Mouse (Mus musculus) c-Kit-negative CD71-positive TER-119-positive erythroid progenitor cells, embryonic 14.5 days (primary cell): Measurements from ENCODE around the gene Slc26a3.
"Not testable (repeated sequence)": the region's sequence is repeated elsewhere in the genome, so short reads cannot be mapped to it uniquely, and the experiment has no call there.

Source experiments
- DNase-seq: peaks from one replicate; pipeline ENCODE4 v3.0.0-alpha.2; 2013; ENCODE audit warnings: low read depth, low spot score

Slc26a3 gene

DNA sequence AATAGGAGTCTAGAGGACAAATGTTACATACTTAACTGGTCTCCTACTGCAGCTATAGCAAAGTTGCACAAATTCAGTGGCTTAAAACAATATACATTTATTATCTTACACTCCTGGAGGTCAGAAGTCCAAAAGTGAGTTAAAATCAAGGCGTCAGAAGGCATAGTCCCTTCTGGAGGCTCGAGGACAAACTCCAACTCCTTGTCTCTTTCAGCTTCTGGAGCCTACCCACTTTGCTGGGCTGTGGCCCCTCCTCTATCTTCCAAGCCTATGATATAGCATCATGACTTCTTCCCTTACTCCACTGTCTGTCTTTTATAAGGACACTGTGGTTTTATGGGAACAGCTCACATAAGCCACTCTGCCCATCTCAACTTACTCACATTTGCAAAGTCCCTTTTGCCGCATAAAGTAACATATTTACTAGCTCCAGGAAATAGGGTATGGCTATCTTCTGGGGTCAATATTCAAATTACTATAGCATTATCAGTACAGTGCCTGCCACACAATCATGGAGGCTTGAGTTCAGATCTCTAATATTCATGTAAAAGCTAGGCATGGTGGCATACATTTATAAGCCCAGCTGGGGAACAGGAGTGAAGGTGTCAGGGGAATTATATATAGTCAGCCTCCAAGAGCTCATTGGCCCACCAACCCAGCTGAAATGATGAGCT is 31.4 kb downstream of the Slc26a3 start:
- DNase-seq: no peak

DNA sequence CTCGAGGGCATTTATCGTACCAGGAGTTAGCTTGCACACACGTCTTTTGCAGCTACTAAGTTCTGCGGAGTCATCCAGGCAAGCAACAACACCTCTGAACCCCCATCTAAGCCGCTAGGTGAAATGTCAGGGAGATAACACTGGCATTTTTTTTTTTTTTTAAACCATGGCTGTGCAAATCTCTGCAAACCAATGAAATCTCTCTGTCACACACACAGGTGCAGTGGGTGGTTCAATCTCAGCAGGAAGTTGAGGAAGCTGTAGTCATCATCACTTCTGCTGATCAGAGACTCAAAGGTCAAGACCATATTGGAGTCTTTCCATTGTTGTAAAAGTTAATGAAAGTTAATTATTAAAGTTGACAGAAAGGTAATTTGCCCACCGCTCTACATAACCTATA is 47.1 kb downstream of the Slc26a3 start:
- no peak for DNase-seq

DNA sequence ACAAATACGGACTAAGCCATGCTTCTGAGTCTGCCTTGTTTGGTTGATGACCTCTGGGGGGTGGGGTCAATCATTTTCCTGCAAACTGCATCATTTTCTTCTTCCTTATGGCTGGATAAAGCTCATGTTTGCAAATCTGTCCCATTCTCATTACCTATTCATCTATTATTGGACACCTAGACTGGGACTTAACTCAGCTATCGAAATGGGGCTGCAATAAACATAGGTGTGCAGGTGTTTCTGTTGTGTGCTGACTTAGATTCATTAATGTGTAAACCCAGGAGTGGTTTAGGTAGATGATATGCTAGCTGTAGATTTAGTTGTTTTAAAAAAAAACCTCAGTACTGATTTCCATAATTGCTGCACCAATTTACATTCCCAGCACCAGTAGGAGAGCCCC is 48.9 kb downstream of the Slc26a3 start:
- no peak for DNase-seq

- DNase-seq: no peak
These were observed 53.5 kb downstream of the Slc26a3 start for GRCm38 (mm10) chr12:31444131-31444546.

- DNase-seq: no peak
These were observed 54.2 kb downstream of the Slc26a3 start for GRCm38 (mm10) chr12:31444827-31445226.

GRCm38 (mm10) chr12:31449341-31449740 is 58.7 kb downstream of the Slc26a3 start:
- no peak for DNase-seq

DNA sequence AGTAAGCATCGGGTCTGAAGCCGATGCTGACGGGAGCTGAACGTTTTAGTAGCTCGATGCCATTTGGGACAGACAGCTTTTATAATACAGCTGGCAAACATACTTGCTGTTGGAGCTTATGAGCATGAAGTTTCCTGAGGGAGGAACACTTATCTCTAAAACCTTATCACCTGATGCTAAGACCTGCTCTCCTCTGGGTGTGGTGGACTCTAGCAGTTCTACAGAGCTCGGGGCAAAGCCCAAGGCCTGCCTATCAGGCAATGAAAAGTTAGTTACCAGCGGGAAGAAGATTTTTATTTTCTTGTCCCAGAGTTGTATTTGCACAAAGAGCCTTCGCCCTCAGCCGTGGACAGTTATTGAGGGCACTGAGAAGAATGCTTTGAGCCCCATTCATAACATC is 65.6 kb downstream of the Slc26a3 start:
- DNase-seq: no peak

DNA sequence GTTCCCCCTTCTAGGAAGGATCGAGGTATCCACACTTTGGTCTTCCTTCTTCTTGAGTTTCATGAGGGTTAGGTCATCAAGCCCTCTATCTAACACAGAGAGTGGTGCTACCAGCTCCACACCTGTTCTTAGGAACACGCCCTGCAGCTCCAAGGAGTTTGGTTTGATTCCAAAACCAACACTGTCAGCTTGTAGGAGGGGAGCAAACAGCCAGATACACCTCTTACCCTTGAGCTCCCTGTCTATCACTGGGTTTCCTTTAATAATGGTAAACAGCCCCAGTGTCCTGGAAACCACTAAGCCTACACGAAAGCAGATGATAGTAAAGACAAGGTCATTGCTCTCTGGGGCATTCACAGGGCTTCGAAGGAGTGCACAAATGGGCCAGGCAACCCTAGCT is 67.8 kb downstream of the Slc26a3 start:
- no peak for DNase-seq

DNA sequence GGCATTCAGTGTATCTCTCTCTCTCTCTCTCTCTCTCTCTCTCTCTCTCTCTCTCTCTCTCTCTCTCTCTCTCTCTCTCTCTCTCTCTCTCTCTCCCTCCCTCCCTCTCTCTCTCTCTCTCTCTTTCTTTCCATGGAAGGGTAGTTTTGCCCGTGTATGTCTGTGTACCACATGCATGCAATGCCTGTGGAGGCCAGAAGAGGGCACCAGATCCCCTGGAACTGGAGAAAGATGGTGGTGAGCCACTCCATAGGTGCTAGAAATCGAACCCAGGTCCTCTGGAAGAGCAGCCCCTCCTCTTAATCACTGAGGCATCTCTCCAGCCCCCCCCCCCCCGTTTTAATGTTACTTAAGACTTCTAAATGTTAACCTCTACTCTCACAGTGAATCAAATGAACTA is 69.6 kb downstream of the Slc26a3 start:
- DNase-seq: not testable (repeated sequence)

GRCm38 (mm10) chr12:31461371-31461770 is 70.7 kb downstream of the Slc26a3 start:
- no peak for DNase-seq

GRCm38 (mm10) chr12:31462615-31463014 is 71.9 kb downstream of the Slc26a3 start:
- no peak for DNase-seq

DNA sequence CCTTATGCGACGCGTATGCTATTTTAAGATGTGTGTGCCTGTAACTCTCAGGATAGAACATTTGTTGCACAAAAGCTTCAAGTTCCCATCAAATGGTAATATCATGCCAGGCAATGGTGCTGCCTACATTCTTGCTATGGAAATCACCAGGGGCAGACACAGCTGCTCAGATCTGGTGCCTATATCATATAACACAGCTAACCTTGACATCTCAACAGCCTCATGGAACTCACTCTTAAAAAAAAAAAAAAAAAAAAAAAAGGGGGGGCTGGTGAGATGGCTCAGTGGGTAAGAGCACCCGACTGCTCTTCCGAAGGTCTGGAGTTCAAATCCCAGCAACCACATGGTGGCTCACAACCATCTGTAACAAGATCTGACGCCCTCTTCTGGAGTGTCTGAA is 87.5 kb downstream of the Slc26a3 start:
- not testable (repeated sequence) for DNase-seq

- no peak for DNase-seq
These were observed 95.8 kb downstream of the Slc26a3 start for GRCm38 (mm10) chr12:31486431-31486830.

DNA sequence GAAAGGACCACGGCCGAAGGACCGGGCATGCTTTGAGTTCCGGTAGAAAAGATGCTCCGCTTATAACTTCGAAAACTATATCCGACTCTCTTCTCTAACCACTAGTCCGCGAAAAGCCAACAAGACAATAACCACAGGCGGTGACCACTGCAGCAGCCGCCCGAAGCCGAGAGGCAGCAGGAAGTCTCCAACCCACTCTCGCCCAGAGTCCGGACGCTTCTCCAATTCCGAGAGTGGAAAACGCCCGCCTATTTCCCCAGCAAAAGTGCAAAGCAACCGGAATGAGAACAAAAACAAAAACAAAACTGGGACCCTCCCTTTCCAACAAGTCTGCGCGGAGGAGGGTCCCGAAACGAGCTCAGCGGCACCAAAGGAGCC is 108.3 kb downstream of the Slc26a3 start:
- no peak for DNase-seq

- peak; percentile 82 for DNase-seq
These were observed 108.9 kb downstream of the Slc26a3 start, which contains the start of gene Cbll1 for GRCm38 (mm10) chr12:31499314-31500131. Gene Cbll1 (minus strand): TSS chr12:31499616.

- DNase-seq: no peak
These were observed 109.5 kb downstream of the Slc26a3 start for GRCm38 (mm10) chr12:31500196-31500595.

DNA sequence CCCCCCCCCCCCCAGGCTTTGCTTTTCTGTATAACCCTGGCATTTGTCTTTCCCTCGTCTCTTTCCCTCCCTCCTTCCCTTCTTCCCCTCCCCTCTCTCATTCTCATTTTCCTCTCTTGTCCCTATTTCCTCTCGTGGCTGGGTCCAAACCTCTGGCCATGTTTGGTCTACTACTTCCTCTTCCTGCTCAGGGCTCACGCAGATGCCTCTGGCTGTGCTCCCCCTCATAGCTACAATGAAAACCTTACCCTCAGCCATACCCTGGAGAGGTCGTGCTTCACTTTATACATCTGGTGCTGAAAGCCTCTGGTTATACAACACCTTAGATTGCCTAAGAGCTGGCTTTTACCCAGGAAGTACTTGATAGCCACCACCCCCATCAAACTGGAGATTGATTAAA is 110.6 kb downstream of the Slc26a3 start:
- DNase-seq: no peak

- no peak for DNase-seq
These were observed 112.5 kb downstream of the Slc26a3 start for GRCm38 (mm10) chr12:31503211-31503610.

DNA sequence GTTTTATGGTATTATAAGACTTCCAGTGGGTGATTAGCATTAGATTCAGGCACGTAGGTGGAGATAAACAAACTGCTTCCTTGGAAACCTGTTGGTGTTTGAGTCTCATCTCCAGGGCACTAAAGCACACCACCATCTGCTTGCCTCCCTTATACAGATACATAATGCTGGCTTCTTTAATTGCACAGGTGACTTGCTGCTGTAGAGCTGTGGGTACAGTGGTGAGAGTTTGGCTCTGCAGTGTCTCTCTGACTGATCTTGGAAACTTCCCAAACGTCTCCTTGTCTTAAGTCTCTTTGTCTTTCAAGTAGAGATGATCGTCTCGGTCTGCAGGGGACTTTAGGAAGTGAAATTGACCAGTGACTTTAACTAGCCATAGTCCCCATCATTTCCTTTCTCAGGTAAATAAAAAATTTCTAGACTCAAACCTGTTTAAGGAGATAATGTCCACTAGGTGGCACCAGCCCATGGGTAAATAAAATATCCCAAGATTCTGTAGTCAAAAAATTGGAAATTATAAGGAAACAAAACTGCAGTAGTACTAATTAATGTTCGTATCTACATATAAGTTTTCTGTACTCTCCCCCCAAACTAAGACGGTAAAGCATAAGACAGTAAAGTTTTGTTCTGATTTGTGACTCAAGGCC is 117.2 kb downstream of the Slc26a3 start:
- no peak for DNase-seq

GRCm38 (mm10) chr12:31508496-31508895 is 117.8 kb downstream of the Slc26a3 start:
- DNase-seq: no peak

- no peak for DNase-seq
These were observed 120.5 kb downstream of the Slc26a3 start for GRCm38 (mm10) chr12:31511218-31511617.

DNA sequence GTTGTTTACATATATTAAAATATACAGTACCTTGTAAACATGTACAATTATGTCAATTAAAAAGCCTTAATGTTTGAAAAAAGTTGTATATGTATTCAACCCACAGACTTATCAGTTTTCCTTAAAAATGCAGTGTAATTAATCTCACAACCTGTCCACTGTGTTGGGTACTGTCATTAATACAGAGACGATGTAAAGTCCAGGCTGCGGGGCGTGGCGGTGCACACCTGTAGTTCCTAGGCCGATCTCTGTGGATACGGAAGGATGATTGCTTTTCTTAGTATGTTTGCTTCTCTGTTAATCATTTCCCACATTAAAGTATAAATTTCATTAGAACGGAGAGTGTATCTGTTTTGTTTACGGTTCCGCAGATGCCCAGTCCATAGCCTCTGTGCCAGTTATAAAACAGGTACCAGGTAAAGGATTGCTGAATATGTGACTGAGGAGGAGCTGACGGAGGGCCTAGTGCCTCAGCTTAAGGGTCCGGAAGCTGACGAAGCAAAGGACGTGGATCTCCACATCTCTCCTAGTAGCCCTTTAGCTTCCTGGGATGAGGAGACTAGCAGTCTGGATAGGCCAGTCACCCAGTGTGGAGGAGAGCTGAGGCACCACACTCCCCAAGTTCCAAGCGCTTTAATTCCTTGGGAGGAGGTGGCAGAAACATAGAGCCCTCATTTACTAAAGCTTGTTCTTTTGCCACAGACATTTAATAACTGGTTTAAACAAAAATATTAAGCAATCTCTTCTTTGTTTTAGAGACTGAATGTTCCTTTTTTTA is 122.2 kb downstream of the Slc26a3 start:
- DNase-seq: no peak
